Mouse (Mus musculus) liver, embryonic 14 days (tissue): Measurements from ENCODE around the gene 2310007B03Rik. TPM values are rescaled to one million over a fixed set of nuclear protein-coding genes. Genes with fewer than 3 reads are reported as not detected.

ENCODE experiments used
- polyA plus RNA-seq: library from polyadenylated mRNA; depleted of rRNA; stranded (reverse); fragments of >200 nt; gene quantifications from 2 replicates; pipeline ENCODE4 v1.2.3, GENCODE M21; 2012; rRNA removed

2310007B03Rik gene
- 0.12 TPM in 2 replicates for polyA plus RNA-seq

GRCm38 (mm10) chr1:93160501-93161133 is at the start of gene 2310007B03Rik:
Gene 2310007B03Rik, minus strand, starts transcription at chr1:93160948.

GRCm38 (mm10) chr1:93168295-93168775 is 7.6 kb upstream of the 2310007B03Rik start, which contains the start of gene Crocc2:
Gene Crocc2, plus strand, starts transcription at chr1:93168725.

GRCm38 (mm10) chr1:93135036-93135526 is 25.7 kb downstream of the 2310007B03Rik start, which contains the start of gene Agxt:
Gene Agxt, plus strand, starts transcription at chr1:93135240.

GRCm38 (mm10) chr1:93101571-93102061 is 59.1 kb downstream of the 2310007B03Rik start, which contains the start of gene Kif1a:
Gene Kif1a, minus strand, starts transcription at chr1:93101951.

Other genes with a start within 250 kb of the 2310007B03Rik start
- gene Capn10, start 226.6 kb downstream of the 2310007B03Rik start, polyA plus RNA-seq: 7.9 TPM in 2 replicates
- gene Gpr35, start 210.1 kb downstream of the 2310007B03Rik start, polyA plus RNA-seq: 0.28 and 0.44 TPM in 2 replicates
- not detected in 2 replicates for gene Aqp12, start 154.6 kb downstream of the 2310007B03Rik start, polyA plus RNA-seq
- 0.05 and 0.10 TPM in 2 replicates for gene Kif1a, start 59.0 kb downstream of the 2310007B03Rik start, polyA plus RNA-seq
- 2.5 and 2.9 TPM in 2 replicates for gene Agxt, start 25.7 kb downstream of the 2310007B03Rik start, polyA plus RNA-seq
- 0.01 TPM in 2 replicates for gene Crocc2, start 7.8 kb upstream of the 2310007B03Rik start, polyA plus RNA-seq
- gene Sned1, start 74.9 kb upstream of the 2310007B03Rik start, polyA plus RNA-seq: 0.29 and 0.31 TPM in 2 replicates
- gene Mterf4, start 145.0 kb upstream of the 2310007B03Rik start, polyA plus RNA-seq: 7.2 and 7.7 TPM in 2 replicates
- gene Ppp1r7, start 181.9 kb upstream of the 2310007B03Rik start, polyA plus RNA-seq: 7.4 and 9.4 TPM in 2 replicates
- gene Pask, start 182.5 kb upstream of the 2310007B03Rik start, polyA plus RNA-seq: 6.2 and 6.8 TPM in 2 replicates
- gene Ano7, start 213.0 kb upstream of the 2310007B03Rik start, polyA plus RNA-seq: 0.08 and 0.17 TPM in 2 replicates